Mouse (Mus musculus) liver, postnatal 0 days (tissue): ENCODE measurements around the gene Rpgrip1l.

Experiments
- CTCF ChIP-seq: sonication (generic); IDR thresholded peaks from 2 replicates; pipeline ENCODE4 v1.5.1; 2016; ENCODE audit warnings: antibody characterized with exemption, low read depth
- EP300 ChIP-seq: IDR thresholded peaks from 2 replicates; pipeline ENCODE4 v1.6.1; 2016; ENCODE audit warnings: antibody characterized with exemption, low read depth, mild to moderate bottlenecking

DNA sequence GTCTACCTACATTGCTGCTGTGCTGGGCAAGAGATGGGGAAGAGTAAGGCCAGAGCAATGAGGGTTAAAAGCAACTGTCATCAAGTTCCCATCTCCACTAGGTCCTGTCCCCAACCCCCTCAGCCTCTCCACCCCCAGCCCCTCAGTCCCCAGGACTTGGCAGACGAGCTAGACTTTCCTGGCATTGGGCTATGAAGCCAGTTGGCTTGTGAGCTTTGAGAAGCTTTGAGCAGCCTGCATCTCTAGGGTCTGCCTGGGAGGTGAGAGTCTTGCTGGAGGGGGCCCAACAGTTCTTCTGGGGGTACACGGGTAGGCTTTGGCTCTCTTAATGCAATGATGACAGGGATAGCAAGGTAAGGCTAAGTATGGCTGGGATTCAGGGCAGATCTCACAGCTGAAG is 119.0 kb downstream of the Rpgrip1l start:
- TF ChIP-seq CTCF (no peak), EP300 (no peak)
